Mouse (Mus musculus) layer of hippocampus, adult 8-10 months (tissue): ENCODE data around the gene Sycp2l. TPM values are rescaled to one million over a fixed set of nuclear protein-coding genes. Genes with fewer than 3 reads are reported as not detected.
A peak's percentile ranks its signal among the peaks of the same experiment; 100 is the strongest.

ENCODE experiments used
- DNase-seq, 2 experiments: peaks; one replicate each; pipeline ENCODE4 v3.0.0; 2022; ENCODE audit warnings: low spot score in 2 of 2
- total RNA-seq, 4 experiments: library from RNA; stranded (reverse); gene quantifications; 2 replicates each; pipeline ENCODE4 v1.2.4; 2022

Sycp2l gene
- total RNA-seq: under 1 TPM in 1 of 4 experiments, not detected in 3; 0.30 TPM

- no peak for DNase-seq
Observed at GRCm38 (mm10) chr13:41113940-41114339, at the start of gene Sycp2l. TSS of gene Sycp2l (plus strand) at chr13:41114307.

- no peak for DNase-seq
Observed at GRCm38 (mm10) chr13:41067618-41068017, 46.5 kb upstream of the Sycp2l start.

GRCm38 (mm10) chr13:41071617-41072016 lies 42.5 kb upstream of the Sycp2l start:
- no peak for DNase-seq

- no peak for DNase-seq
Observed at GRCm38 (mm10) chr13:41073819-41074218, 40.3 kb upstream of the Sycp2l start.

GRCm38 (mm10) chr13:41077921-41078320 lies 36.2 kb upstream of the Sycp2l start:
- no peak for DNase-seq

- no peak for DNase-seq
Observed at GRCm38 (mm10) chr13:41078690-41079420, 35.3 kb upstream of the Sycp2l start.

GRCm38 (mm10) chr13:41079421-41079780 lies 34.7 kb upstream of the Sycp2l start, which contains the start of gene Mak:
TSS of gene Mak (minus strand) at chr13:41079706.
- peak; percentile 38 to 43 for DNase-seq

- no peak for DNase-seq
Observed at GRCm38 (mm10) chr13:41079859-41080258, 34.2 kb upstream of the Sycp2l start.

- DNase-seq: no peak
Observed at GRCm38 (mm10) chr13:41080700-41081099, 33.4 kb upstream of the Sycp2l start.

- no peak for DNase-seq
Observed at GRCm38 (mm10) chr13:41084521-41084920, 29.6 kb upstream of the Sycp2l start.

GRCm38 (mm10) chr13:41085140-41085539 lies 29.0 kb upstream of the Sycp2l start:
- DNase-seq: no peak

GRCm38 (mm10) chr13:41088746-41089145 lies 25.4 kb upstream of the Sycp2l start:
- no peak for DNase-seq

- no peak for DNase-seq
Observed at GRCm38 (mm10) chr13:41091271-41091670, 22.8 kb upstream of the Sycp2l start.

GRCm38 (mm10) chr13:41094160-41094559 lies 19.9 kb upstream of the Sycp2l start:
- DNase-seq: no peak

- no peak for DNase-seq
Observed at GRCm38 (mm10) chr13:41097324-41098058, 16.6 kb upstream of the Sycp2l start.

- no peak for DNase-seq
Observed at GRCm38 (mm10) chr13:41098325-41098724, 15.8 kb upstream of the Sycp2l start.

GRCm38 (mm10) chr13:41100031-41100430 lies 14.1 kb upstream of the Sycp2l start:
- no peak for DNase-seq

- no peak for DNase-seq
Observed at GRCm38 (mm10) chr13:41103841-41104525, 10.1 kb upstream of the Sycp2l start.

GRCm38 (mm10) chr13:41105541-41105940 lies 8.6 kb upstream of the Sycp2l start:
- DNase-seq: no peak

GRCm38 (mm10) chr13:41110935-41111334 lies 3.2 kb upstream of the Sycp2l start, which contains the start of gene Gcm2:
TSS of gene Gcm2 (minus strand) at chr13:41111035.
- no peak for DNase-seq

GRCm38 (mm10) chr13:41119152-41119945 lies 5.2 kb downstream of the Sycp2l start:
- DNase-seq: no peak
